Mouse (Mus musculus) gastrocnemius, adult 2 months (tissue): ENCODE measurements around the gene Glp1r. TPM values are rescaled to one million over a fixed set of nuclear protein-coding genes. Genes with fewer than 3 reads are reported as not detected.
A peak's percentile ranks its signal among the peaks of the same experiment; 100 is the strongest.

Experiments
- DNase-seq: peaks from one replicate; pipeline ENCODE4 v3.0.0; 2022
- H3K27ac ChIP-seq: fragments of 200-600 bp; 2 replicates; pipeline ENCODE4 v1.8.1; 2022; ENCODE audit warnings: mild to moderate bottlenecking
- H3K4me3 ChIP-seq: fragments of 200-600 bp; 2 replicates; pipeline ENCODE4 v1.8.1; 2022; ENCODE audit warnings: mild to moderate bottlenecking, moderate library complexity
- CTCF ChIP-seq: fragments of 200-600 bp; IDR thresholded peaks from 2 replicates; pipeline ENCODE4 v1.8.1; 2022; ENCODE audit warnings: antibody characterized with exemption, mild to moderate bottlenecking, moderate library complexity
- intact Hi-C: fragments of 180-260 bp; cut with DNase I; formaldehyde crosslinking; loops from one replicate; pipeline ENCODE4 v1.15.1; 2025
- long read RNA-seq, 2 experiments: library from polyadenylated mRNA; stranded (forward); transcript quantifications; one replicate each; pipeline ENCODE4 v2.0.0; 2021
- total RNA-seq, 2 experiments: library from RNA; stranded (reverse); gene quantifications; 2 replicates each; pipeline ENCODE4 v1.2.3; 2021

Glp1r gene
- not detected for total RNA-seq
- long read RNA-seq, experiment 1 = 0 reads
- long read RNA-seq, experiment 2 = 0 reads

- no peak for TF ChIP-seq CTCF
- Histone ChIP-seq H3K4me3 (peak within 1 kb of the TSS; percentile 60), H3K27ac (no peak within 1 kb of the TSS)
- no peak for DNase-seq
- intact Hi-C loops = no loop called here
Measured at GRCm38 (mm10) chr17:30901627-30902026, at the start of gene Glp1r. TSS of gene Glp1r (plus strand) at chr17:30901817.

- Histone ChIP-seq H3K27ac (no peak overlapping the region), H3K4me3 (no peak overlapping the region)
- DNase-seq = no peak
- 0 out of 2 replicates have a peak, but pooled peaks have one; percentile 5 for TF ChIP-seq CTCF
- intact Hi-C loops = no loop called here
Measured at GRCm38 (mm10) chr17:30852345-30852744, 49.3 kb upstream of the Glp1r start.

- no peak for DNase-seq
- intact Hi-C loops = no loop called here
Measured at GRCm38 (mm10) chr17:30857347-30857746, 44.3 kb upstream of the Glp1r start.

GRCm38 (mm10) chr17:30858586-30859259 is 42.9 kb upstream of the Glp1r start:
- DNase-seq = no peak
- intact Hi-C loops = no loop called here
- Histone ChIP-seq H3K4me3 (no peak overlapping the region), H3K27ac (no peak overlapping the region)
- no peak for TF ChIP-seq CTCF

More at GRCm38 (mm10) chr17:30857347-30857746, 44.3 kb upstream of the Glp1r start:
- Histone ChIP-seq H3K4me3 (no peak overlapping the region), H3K27ac (no peak overlapping the region)
- TF ChIP-seq CTCF = no peak

- intact Hi-C loops = no loop called here
- DNase-seq = no peak
- TF ChIP-seq CTCF = no peak
- no peak overlapping the region for H3K4me3 ChIP-seq
- H3K27ac ChIP-seq = no peak overlapping the region
Measured at GRCm38 (mm10) chr17:30859989-30860585, 41.5 kb upstream of the Glp1r start.

GRCm38 (mm10) chr17:30860606-30861005 is 41.0 kb upstream of the Glp1r start:
- DNase-seq = no peak
- no peak for TF ChIP-seq CTCF
- Histone ChIP-seq H3K4me3 (no peak overlapping the region), H3K27ac (no peak overlapping the region)
- intact Hi-C loops = no loop called here

GRCm38 (mm10) chr17:30866281-30866680 is 35.3 kb upstream of the Glp1r start:
- Histone ChIP-seq H3K4me3 (no peak overlapping the region), H3K27ac (no peak overlapping the region)
- intact Hi-C loops = no loop called here
- no peak for DNase-seq
- TF ChIP-seq CTCF = no peak

GRCm38 (mm10) chr17:30866966-30867365 is 34.7 kb upstream of the Glp1r start:
- Histone ChIP-seq H3K4me3 (peak overlapping the region; percentile 21; the same call in 1 of the 2 replicates), H3K27ac (no peak overlapping the region)
- no peak for DNase-seq
- intact Hi-C loops = no loop called here
- TF ChIP-seq CTCF = no peak

GRCm38 (mm10) chr17:30871040-30871439 is 30.6 kb upstream of the Glp1r start:
- intact Hi-C loops = no loop called here
- H3K4me3 ChIP-seq = no peak overlapping the region
- no peak for TF ChIP-seq CTCF
- DNase-seq = no peak
- no peak overlapping the region for H3K27ac ChIP-seq

GRCm38 (mm10) chr17:30874276-30874675 is 27.3 kb upstream of the Glp1r start:
- intact Hi-C loops = no loop called here
- Histone ChIP-seq H3K27ac (no peak overlapping the region), H3K4me3 (no peak overlapping the region)
- TF ChIP-seq CTCF = peak; percentile 36
- no peak for DNase-seq

- intact Hi-C loops = no loop called here
- no peak for TF ChIP-seq CTCF
- Histone ChIP-seq H3K4me3 (no peak overlapping the region), H3K27ac (no peak overlapping the region)
- no peak for DNase-seq
Measured at GRCm38 (mm10) chr17:30877456-30877855, 24.2 kb upstream of the Glp1r start.

- intact Hi-C loops = no loop called here
- DNase-seq = no peak
- H3K27ac ChIP-seq = no peak overlapping the region
- no peak for TF ChIP-seq CTCF
- no peak overlapping the region for H3K4me3 ChIP-seq
Measured at GRCm38 (mm10) chr17:30878626-30879025, 23.0 kb upstream of the Glp1r start.

- Histone ChIP-seq H3K27ac (no peak overlapping the region), H3K4me3 (no peak overlapping the region)
- DNase-seq = no peak
- intact Hi-C loops = loop anchor here (10.0 kb wide), 1 partner anchor 506 kb away; no protein-coding TSS in a partner anchor
- TF ChIP-seq CTCF = no peak
Measured at GRCm38 (mm10) chr17:30880391-30880790, 21.2 kb upstream of the Glp1r start.
